Mouse (Mus musculus) cerebellum, adult 11-12 months (tissue): ENCODE results near the gene Nfil3.

Source experiments
- DNase-seq: peaks from one replicate; pipeline ENCODE4 v3.0.0; 2022

The Nfil3 gene

GRCm38 (mm10) chr13:52981441-52982281, 788 bp upstream of the Nfil3 start:
- peak; percentile 76 for DNase-seq

GRCm38 (mm10) chr13:52980211-52980950, 492 bp downstream of the Nfil3 start:
- DNase-seq = peak; percentile 89

GRCm38 (mm10) chr13:52979331-52980051, 1.4 kb downstream of the Nfil3 start:
- DNase-seq = peak; percentile 26

GRCm38 (mm10) chr13:52978321-52978981, 2.4 kb downstream of the Nfil3 start:
- peak; percentile 59 for DNase-seq

- DNase-seq = no peak
Measured at GRCm38 (mm10) chr13:52977757-52978156, 3.1 kb downstream of the Nfil3 start.

- DNase-seq = no peak
Measured at GRCm38 (mm10) chr13:52977221-52977609, 3.7 kb downstream of the Nfil3 start.

- no peak for DNase-seq
Measured at GRCm38 (mm10) chr13:52976510-52977220, 4.2 kb downstream of the Nfil3 start.

GRCm38 (mm10) chr13:52976130-52976509, 4.8 kb downstream of the Nfil3 start:
- DNase-seq = no peak

GRCm38 (mm10) chr13:52974676-52975075, 6.2 kb downstream of the Nfil3 start:
- DNase-seq = no peak

- no peak for DNase-seq
Measured at GRCm38 (mm10) chr13:52973427-52973826, 7.4 kb downstream of the Nfil3 start.

- no peak for DNase-seq
Measured at GRCm38 (mm10) chr13:52972626-52973025, 8.2 kb downstream of the Nfil3 start.

- no peak for DNase-seq
Measured at GRCm38 (mm10) chr13:52970876-52971275, 10.0 kb downstream of the Nfil3 start.

- no peak for DNase-seq
Measured at GRCm38 (mm10) chr13:52962922-52963321, 18.0 kb downstream of the Nfil3 start.

GRCm38 (mm10) chr13:52962361-52962760, 18.5 kb downstream of the Nfil3 start:
- DNase-seq = no peak

- no peak for DNase-seq
Measured at GRCm38 (mm10) chr13:52953779-52954553, 26.9 kb downstream of the Nfil3 start.

GRCm38 (mm10) chr13:52949211-52949610, 31.7 kb downstream of the Nfil3 start:
- DNase-seq = no peak

- no peak for DNase-seq
Measured at GRCm38 (mm10) chr13:52947545-52947944, 33.3 kb downstream of the Nfil3 start.

GRCm38 (mm10) chr13:52945769-52946168, 35.1 kb downstream of the Nfil3 start:
- DNase-seq = no peak

- DNase-seq = no peak
Measured at GRCm38 (mm10) chr13:52944116-52944515, 36.8 kb downstream of the Nfil3 start.

GRCm38 (mm10) chr13:52942876-52943388, 37.9 kb downstream of the Nfil3 start:
- no peak for DNase-seq

GRCm38 (mm10) chr13:52940956-52941355, 39.9 kb downstream of the Nfil3 start:
- DNase-seq = no peak
